ENCODE assay signal across 11 mouse cellular contexts in the genomic region with DNA sequence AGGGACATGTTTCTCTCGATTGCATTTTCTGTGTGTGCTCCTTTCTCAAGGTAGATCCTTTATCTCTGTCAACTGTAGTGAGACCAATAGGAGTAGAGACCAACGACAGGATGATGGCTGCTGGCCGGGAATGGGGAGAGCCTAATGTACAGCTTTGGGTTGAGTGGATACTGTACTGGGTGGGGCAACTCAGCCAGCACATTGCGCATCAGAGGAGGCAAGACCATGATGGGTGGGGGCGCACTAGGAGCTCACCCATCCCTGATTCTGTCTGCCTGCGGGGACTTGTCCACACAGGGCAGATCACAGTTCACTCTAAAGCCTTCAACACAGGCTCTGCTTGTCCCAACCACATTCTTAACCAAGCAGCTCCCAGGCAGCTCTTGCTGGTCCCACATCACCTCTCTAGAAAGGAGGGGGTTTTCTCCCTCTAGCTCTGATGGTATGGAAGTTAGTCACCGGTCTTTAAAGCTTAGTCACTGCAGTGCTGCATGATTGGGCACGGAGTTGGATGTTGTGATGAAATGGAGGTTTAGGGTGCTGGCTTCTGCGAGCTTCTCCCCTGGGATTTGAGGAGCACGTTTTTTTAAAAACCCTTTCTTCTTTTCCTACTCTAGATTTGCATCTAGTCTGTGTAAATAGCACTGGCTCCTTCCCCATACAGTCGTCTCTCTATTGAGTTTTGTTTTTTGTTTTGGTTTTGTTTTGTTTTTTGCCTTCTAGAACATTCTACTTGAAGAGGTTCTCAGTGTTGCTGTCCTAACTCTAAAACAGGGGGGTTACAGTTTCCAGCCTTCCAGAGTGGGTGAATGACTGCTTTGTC.
A peak's percentile ranks its signal among the peaks of the same experiment; 100 is the strongest.
DNase-seq lines count a peak whose midpoint lies in the region; ATAC-seq and TF ChIP-seq lines count a peak whose summit lies in the region.
"Had no signal": no experiment of that assay in that cellular context is flagged by ENCODE, and none has a peak within 500 bp of the region (broad histone marks: within the 10 kb centered on the region; RNA-seq: fewer than 3 reads in every experiment).

No protein-coding gene starts in this region.

- peaks cover 12% of the 10 kb centered on the region; the same call in 1 of the 2 replicates for H3K4me1 ChIP-seq in limb, embryonic 15.5 days
- peaks cover 3% of the 10 kb centered on the region; the same call in 1 of the 2 replicates for H3K4me1 ChIP-seq in limb, embryonic 10.5 days
- H3K4me1 ChIP-seq in embryonic fibroblast, embryonic 13.5 days (ENCODE audit: control insufficient read depth, insufficient read depth, low read length): peaks cover 14% of the 10 kb centered on the region
- H3K4me1 ChIP-seq in stomach, embryonic 14.5 days (ENCODE audit: control insufficient read depth, insufficient read depth, low read length): no peaks in the 10 kb centered on the region

- H3ac ChIP-seq in C2C12 (ENCODE audit: control insufficient read depth, insufficient read length, low read depth): no peak overlapping the region

- peaks cover 8% of the 10 kb centered on the region for H3K79me2 ChIP-seq in C2C12 (ENCODE audit: control insufficient read depth, insufficient read depth)

- peak; percentile 53; the same call in 1 of the 2 replicates for ATAC-seq in limb, embryonic 15.5 days (ENCODE audit: insufficient number of reproducible peaks, low FRiP score, low TSS enrichment, low read depth)
- peak; percentile 61; the same call in 1 of the 2 replicates for ATAC-seq in stomach, embryonic 14.5 days (ENCODE audit: insufficient number of reproducible peaks, insufficient read depth, low FRiP score, low read depth)
- ATAC-seq: forebrain, postnatal 0 days had no signal

- no peak overlapping the region for H3K4me3 ChIP-seq in limb, embryonic 15.5 days
- H3K4me3 ChIP-seq in limb, embryonic 10.5 days: no peak overlapping the region
- peak overlapping the region; percentile 16 for H3K4me3 ChIP-seq in C2C12 (ENCODE audit: insufficient read depth, poor library complexity, severe bottlenecking)
- H3K4me3 ChIP-seq in embryonic fibroblast, embryonic 13.5 days (ENCODE audit: insufficient read depth, low read length): no peak overlapping the region
- no peak overlapping the region for H3K4me3 ChIP-seq in stomach, embryonic 14.5 days (ENCODE audit: low read depth, low read length)

- H3K4me2 ChIP-seq in limb, embryonic 15.5 days: no peak overlapping the region
- H3K4me2 ChIP-seq in stomach, embryonic 14.5 days (replicated peaks; ENCODE audit: low read depth, low read length): no peak overlapping the region

- H3K27ac ChIP-seq in limb, embryonic 15.5 days: no peak overlapping the region
- H3K27ac ChIP-seq in limb, embryonic 10.5 days: no peak overlapping the region
- H3K27ac ChIP-seq in embryonic fibroblast, embryonic 13.5 days (ENCODE audit: insufficient read depth, low read length): peak overlapping the region; percentile 89
- H3K27ac ChIP-seq in stomach, embryonic 14.5 days (ENCODE audit: low read length): no peak overlapping the region; the same call in 1 of the 2 replicates

- no peak for DNase-seq in limb, embryonic 10.5 days (ENCODE audit: low spot score)
- no peak for DNase-seq in spleen, postnatal 36 days (ENCODE audit: low spot score in 2 of 2)
- DNase-seq in spleen, postnatal 14 days (ENCODE audit: low spot score in 2 of 2): no peak
- no peak for DNase-seq in gastrocnemius, adult 8-10 months (ENCODE audit: low spot score in 2 of 2)
- DNase-seq: cerebellum, postnatal 25 days; forebrain, postnatal 0 days; thymus, postnatal 36 days had no signal

- no peaks in the 10 kb centered on the region for H3K36me3 ChIP-seq in limb, embryonic 15.5 days
- H3K36me3 ChIP-seq in limb, embryonic 10.5 days: no peaks in the 10 kb centered on the region
- H3K36me3 ChIP-seq in C2C12 (ENCODE audit: control insufficient read depth, insufficient read depth): no peaks in the 10 kb centered on the region
- no peaks in the 10 kb centered on the region for H3K36me3 ChIP-seq in stomach, embryonic 14.5 days (ENCODE audit: control insufficient read depth, insufficient read depth, low read length)

- no peaks in the 10 kb centered on the region for H3K9me3 ChIP-seq in limb, embryonic 15.5 days
- H3K9me3 ChIP-seq in limb, embryonic 10.5 days (replicated peaks): no peaks in the 10 kb centered on the region
- no peaks in the 10 kb centered on the region for H3K9me3 ChIP-seq in stomach, embryonic 14.5 days (ENCODE audit: control insufficient read depth, low read depth, low read length)

- no peak overlapping the region for H3K9ac ChIP-seq in limb, embryonic 15.5 days
- H3K9ac ChIP-seq in stomach, embryonic 14.5 days (replicated peaks; ENCODE audit: low read depth, low read length): no peak overlapping the region
- H3K9ac ChIP-seq: forebrain, postnatal 0 days had no signal

- no peaks in the 10 kb centered on the region for H3K79me3 ChIP-seq in C2C12 (ENCODE audit: low read depth)

- no peaks in the 10 kb centered on the region for H3K27me3 ChIP-seq in limb, embryonic 15.5 days
- no peaks in the 10 kb centered on the region for H3K27me3 ChIP-seq in limb, embryonic 10.5 days (ENCODE audit: low read depth, poor library complexity, severe bottlenecking)
- no peaks in the 10 kb centered on the region for H3K27me3 ChIP-seq in C2C12 (ENCODE audit: control insufficient read depth, insufficient read depth, insufficient read length)
- no peaks in the 10 kb centered on the region for H3K27me3 ChIP-seq in stomach, embryonic 14.5 days (ENCODE audit: control insufficient read depth, insufficient read depth, low read length)

- TF ChIP-seq POLR2A in embryonic fibroblast, embryonic 13.5 days (IDR thresholded peaks at IDR 0.05; ENCODE audit: low read depth, low read length): no peak

- 77% methylated on average over 11 of the region's 11 CpGs for WGBS in limb, embryonic 15.5 days
- WGBS in limb, embryonic 10.5 days: 90% methylated on average over 11 of the region's 11 CpGs
- 78% methylated on average over 11 of the region's 11 CpGs for WGBS in stomach, embryonic 14.5 days

- no peak for TF ChIP-seq CTCF in C2C12 (IDR thresholded peaks at IDR 0.05; ENCODE audit: control insufficient read depth, insufficient read depth, insufficient read length)
- no peak for TF ChIP-seq CTCF in embryonic fibroblast, embryonic 13.5 days (IDR thresholded peaks at IDR 0.05; ENCODE audit: borderline replicate concordance, insufficient read depth, low read length)

TF ChIP-seq in C2C12, 6 proteins besides CTCF, POLR2A, EP300 and RAD21:
- TF ChIP-seq FOSL1 (IDR thresholded peaks at IDR 0.05; ENCODE audit: insufficient read depth, low read length, poor library complexity, severe bottlenecking) (peak; percentile 54), CEBPB (IDR thresholded peaks at IDR 0.05; ENCODE audit: low read depth) (peak; percentile 83), MYOG (IDR thresholded peaks at IDR 0.05; ENCODE audit: control insufficient read depth, extremely low read depth, insufficient read length) (no peak), MYOD1 (IDR thresholded peaks at IDR 0.05; ENCODE audit: control insufficient read depth, insufficient read length, low read depth) (peak; percentile 34), USF1 (IDR thresholded peaks at IDR 0.05; ENCODE audit: low read depth) (no peak), MAX (IDR thresholded peaks at IDR 0.05) (peak; percentile 76)
